Mouse (Mus musculus): ENCODE measurements around the gene Cyp20a1. TPM values are rescaled to one million over a fixed set of nuclear protein-coding genes. Genes with fewer than 3 reads are reported as not detected.

Cyp20a1 gene
- polyA plus RNA-seq, 1 experiment from 2014 or later: 7.0 TPM

GRCm38 (mm10) chr1:60361626-60362025 lies 18.5 kb downstream of the Cyp20a1 start:
- H3K9me3 ChIP-seq (ENCODE audit: low read length): no peaks in the 10 kb centered on the region
- H3K27ac ChIP-seq (ENCODE audit: low read depth): no peak overlapping the region
- DNase-seq (no peak), ATAC-seq (no peak)
- 83% methylated on average over 1 of the region's 1 CpGs for WGBS (ENCODE audit: insufficient replicate concordance)
- no peak overlapping the region for H3K9ac ChIP-seq (replicated peaks)
- no peaks in the 10 kb centered on the region for H3K4me1 ChIP-seq (ENCODE audit: insufficient read depth)
- no peak overlapping the region for H3K4me2 ChIP-seq (ENCODE audit: low read depth, low read length)
- H3K4me3 ChIP-seq (ENCODE audit: low read depth, low read length): no peak overlapping the region
- peaks cover 21% of the 10 kb centered on the region; the same call in 1 of the 2 replicates for H3K36me3 ChIP-seq (replicated peaks; ENCODE audit: insufficient read depth, low read length)
- TF ChIP-seq EP300 (IDR thresholded peaks at IDR 0.05; ENCODE audit: low read depth) (no peak), CTCF (IDR thresholded peaks at IDR 0.05; ENCODE audit: low read depth) (no peak)
- H3K27me3 ChIP-seq (ENCODE audit: insufficient read depth, low read length): no peaks in the 10 kb centered on the region

GRCm38 (mm10) chr1:60376556-60376955 lies 33.4 kb downstream of the Cyp20a1 start:
- 79% methylated on average over 1 of the region's 1 CpGs for WGBS (ENCODE audit: insufficient replicate concordance)
- H3K4me3 ChIP-seq (ENCODE audit: low read depth, low read length): no peak overlapping the region
- no peak overlapping the region for H3K27ac ChIP-seq (ENCODE audit: low read depth)

GRCm38 (mm10) chr1:60381910-60382309 lies 38.8 kb downstream of the Cyp20a1 start:
- Histone ChIP-seq H3K4me2 (ENCODE audit: low read depth, low read length) (no peak overlapping the region), H3K9me3 (ENCODE audit: low read length) (no peaks in the 10 kb centered on the region), H3K9ac (replicated peaks) (no peak overlapping the region), H3K36me3 (replicated peaks; ENCODE audit: insufficient read depth, low read length) (peaks cover 14% of the 10 kb centered on the region), H3K27me3 (ENCODE audit: insufficient read depth, low read length) (no peaks in the 10 kb centered on the region), H3K4me3 (ENCODE audit: low read depth, low read length) (no peak overlapping the region), H3K27ac (ENCODE audit: low read depth) (no peak overlapping the region), H3K4me1 (ENCODE audit: insufficient read depth) (no peaks in the 10 kb centered on the region)
- TF ChIP-seq CTCF (IDR thresholded peaks at IDR 0.05; ENCODE audit: low read depth) (no peak), EP300 (IDR thresholded peaks at IDR 0.05; ENCODE audit: low read depth) (no peak)
- 86% methylated on average over 3 of the region's 3 CpGs for WGBS (ENCODE audit: insufficient replicate concordance)
- DNase-seq (no peak), ATAC-seq (no peak)

More at GRCm38 (mm10) chr1:60376556-60376955, 33.4 kb downstream of the Cyp20a1 start:
- TF ChIP-seq EP300 (IDR thresholded peaks at IDR 0.05; ENCODE audit: low read depth): no peak
- no peak for TF ChIP-seq CTCF (IDR thresholded peaks at IDR 0.05; ENCODE audit: low read depth)
- no peak overlapping the region for H3K4me2 ChIP-seq (ENCODE audit: low read depth, low read length)
- H3K9ac ChIP-seq (replicated peaks): no peak overlapping the region
- ATAC-seq (no peak), DNase-seq (no peak)
- no peaks in the 10 kb centered on the region for H3K4me1 ChIP-seq (ENCODE audit: insufficient read depth)
- no peaks in the 10 kb centered on the region; the same call in 1 of the 2 replicates for H3K9me3 ChIP-seq (ENCODE audit: low read length)
- peaks cover 19% of the 10 kb centered on the region for H3K36me3 ChIP-seq (replicated peaks; ENCODE audit: insufficient read depth, low read length)
- H3K27me3 ChIP-seq (ENCODE audit: insufficient read depth, low read length): no peaks in the 10 kb centered on the region

- H3K4me3 ChIP-seq (ENCODE audit: low read depth, low read length): no peak overlapping the region
- WGBS (ENCODE audit: insufficient replicate concordance): 79% methylated on average over 1 of the region's 1 CpGs
- H3K9ac ChIP-seq (replicated peaks): no peak overlapping the region
- H3K27me3 ChIP-seq (ENCODE audit: insufficient read depth, low read length): no peaks in the 10 kb centered on the region
- no peak overlapping the region for H3K4me2 ChIP-seq (ENCODE audit: low read depth, low read length)
- 0 out of 2 replicates have a peak, but pooled peaks have one; percentile 18 for TF ChIP-seq CTCF (IDR thresholded peaks at IDR 0.05; ENCODE audit: low read depth)
- no peak for TF ChIP-seq EP300 (IDR thresholded peaks at IDR 0.05; ENCODE audit: low read depth)
- H3K4me1 ChIP-seq (ENCODE audit: insufficient read depth): no peaks in the 10 kb centered on the region; the same call in 1 of the 2 replicates
- no peak for DNase-seq
- ATAC-seq: no peak
- H3K9me3 ChIP-seq (ENCODE audit: low read length): no peaks in the 10 kb centered on the region
- H3K36me3 ChIP-seq (replicated peaks; ENCODE audit: insufficient read depth, low read length): no peaks in the 10 kb centered on the region
- H3K27ac ChIP-seq (ENCODE audit: low read depth): no peak overlapping the region
Observed at GRCm38 (mm10) chr1:60404848-60405247, 61.7 kb downstream of the Cyp20a1 start.

GRCm38 (mm10) chr1:60408501-60409167 lies 65.5 kb downstream of the Cyp20a1 start:
- Histone ChIP-seq H3K9me3 (ENCODE audit: low read length) (no peaks in the 10 kb centered on the region), H3K4me1 (ENCODE audit: insufficient read depth) (no peaks in the 10 kb centered on the region; the same call in none of the 2 replicates), H3K9ac (replicated peaks) (peak overlapping the region; percentile 78), H3K4me2 (ENCODE audit: low read depth, low read length) (peak overlapping the region; percentile 98), H3K36me3 (replicated peaks; ENCODE audit: insufficient read depth, low read length) (no peaks in the 10 kb centered on the region), H3K4me3 (ENCODE audit: low read depth, low read length) (peak overlapping the region; percentile 85), H3K27me3 (ENCODE audit: insufficient read depth, low read length) (no peaks in the 10 kb centered on the region), H3K27ac (ENCODE audit: low read depth) (peak overlapping the region; percentile 67)
- TF ChIP-seq CTCF (IDR thresholded peaks at IDR 0.05; ENCODE audit: low read depth) (no peak), EP300 (IDR thresholded peaks at IDR 0.05; ENCODE audit: low read depth) (no peak)
- whole genome bisulfite sequencing (ENCODE audit: insufficient replicate concordance): 31% methylated on average over 13 of the region's 13 CpGs
- ATAC-seq: no peak; the same call in 1 of the 2 replicates
- no peak for DNase-seq

DNA sequence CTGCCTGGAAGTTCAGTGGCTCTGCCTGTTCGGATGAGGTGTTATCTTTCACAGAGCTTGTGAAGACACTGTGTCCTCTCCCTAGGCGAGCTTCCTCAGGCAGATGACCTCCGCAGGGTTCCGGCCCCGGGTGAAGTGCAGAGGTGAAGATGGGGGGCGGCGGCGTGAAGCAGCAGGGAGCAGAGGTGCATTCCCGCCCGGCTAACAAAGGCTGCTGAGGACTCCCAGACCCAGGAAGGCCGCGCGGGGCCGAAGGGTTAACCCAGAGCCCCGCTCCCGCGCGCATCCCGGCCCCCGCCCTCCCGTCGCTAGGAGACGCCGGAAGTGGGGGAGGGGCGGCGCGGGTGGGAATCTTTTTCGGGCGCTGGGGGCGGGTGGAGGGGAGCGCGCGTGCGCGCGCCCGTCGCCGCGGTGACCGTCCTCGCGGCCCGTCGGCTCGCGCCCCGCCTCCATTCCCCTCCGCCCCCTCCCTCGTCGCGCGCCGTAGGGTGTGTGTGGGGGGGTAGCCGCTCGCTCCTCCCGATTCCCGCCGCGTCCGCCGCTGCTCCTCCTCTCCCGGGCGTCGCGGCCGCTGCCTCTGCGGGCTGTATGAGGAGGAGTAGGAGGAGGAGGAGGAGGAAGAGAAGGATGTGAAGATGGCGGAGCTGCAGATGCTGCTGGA lies 66.2 kb downstream of the Cyp20a1 start, which contains the start of gene Abi2:
TSS of gene Abi2 (plus strand) at position 452 of the 661 bp plus-strand sequence.
- no peak for TF ChIP-seq EP300 (IDR thresholded peaks at IDR 0.05; ENCODE audit: low read depth)
- TF ChIP-seq CTCF (IDR thresholded peaks at IDR 0.05; ENCODE audit: low read depth): no peak
- Histone ChIP-seq H3K9ac (replicated peaks) (peak within 1 kb of the TSS; percentile 78), H3K4me1 (ENCODE audit: insufficient read depth) (no peaks in the 10 kb centered on the region; the same call in none of the 2 replicates), H3K36me3 (replicated peaks; ENCODE audit: insufficient read depth, low read length) (no peaks in the 10 kb centered on the region), H3K27me3 (ENCODE audit: insufficient read depth, low read length) (no peaks in the 10 kb centered on the region), H3K4me3 (ENCODE audit: low read depth, low read length) (peak within 1 kb of the TSS; percentile 85), H3K27ac (ENCODE audit: low read depth) (peak within 1 kb of the TSS; percentile 67), H3K9me3 (ENCODE audit: low read length) (no peaks in the 10 kb centered on the region), H3K4me2 (ENCODE audit: low read depth, low read length) (peak within 1 kb of the TSS; percentile 98)
- DNase-seq: peak; percentile 88
- ATAC-seq: peak; percentile 93
- under 1% methylated on average over 31 of the region's 69 CpGs for WGBS (ENCODE audit: insufficient replicate concordance)
